Mouse (Mus musculus) G1E (cell line): Measurements from ENCODE around the gene Gpr63. TPM values are rescaled to one million over a fixed set of nuclear protein-coding genes. Genes with fewer than 3 reads are reported as not detected.

Experiments
- ATAC-seq: 2 replicates; pipeline ENCODE4 v1.8.0; 2016; ENCODE audit warnings: mild to moderate bottlenecking; ENCODE audit not compliant: insufficient number of reproducible peaks, poor library complexity, low FRiP score, severe bottlenecking; ENCODE audit errors: extremely low read depth
- DNase-seq: peaks from one replicate; pipeline ENCODE4 v3.0.0; 2012; ENCODE audit warnings: low spot score
- H3K27me3 ChIP-seq: 2 replicates; pipeline ENCODE4 v1.6.1; 2012; ENCODE audit warnings: mild to moderate bottlenecking, low read length, inconsistent platforms; ENCODE audit not compliant: insufficient read depth
- H3K36me3 ChIP-seq: replicated peaks from 2 replicates; pipeline ENCODE3; 2012; ENCODE audit warnings: mild to moderate bottlenecking, inconsistent platforms
- H3K4me1 ChIP-seq: 2 replicates; pipeline ENCODE4 v1.6.1; 2012; ENCODE audit warnings: low read depth, low read length, inconsistent platforms, mixed read lengths; ENCODE audit not compliant: insufficient read depth
- H3K4me3 ChIP-seq: 2 replicates; pipeline ENCODE4 v1.5.1; 2012; ENCODE audit warnings: low read depth, mild to moderate bottlenecking, inconsistent platforms, low read length, moderate library complexity, mixed read lengths
- H3K9me3 ChIP-seq: replicated peaks from 2 replicates; pipeline ENCODE4 v1.6.1; 2012; ENCODE audit warnings: inconsistent platforms
- CTCF ChIP-seq: IDR thresholded peaks from 2 replicates; pipeline ENCODE4 v1.5.1; 2012; ENCODE audit warnings: low read depth, low read length, inconsistent platforms, mixed read lengths
- GATA1 ChIP-seq: IDR thresholded peaks from 2 replicates; pipeline ENCODE4 v1.6.1; 2012; ENCODE audit warnings: borderline replicate concordance, low read length, inconsistent platforms, mixed read lengths
- GATA2 ChIP-seq: IDR thresholded peaks from 2 replicates; pipeline ENCODE4 v1.6.1; 2012; ENCODE audit warnings: low read depth, low read length, inconsistent platforms, borderline replicate concordance
- POLR2AphosphoS5 ChIP-seq: IDR thresholded peaks from 2 replicates; pipeline ENCODE4 v1.6.1; 2012; ENCODE audit warnings: low read depth, low read length, inconsistent platforms; ENCODE audit not compliant: insufficient replicate concordance
- TAL1 ChIP-seq: conservative IDR thresholded peaks from 2 replicates; pipeline ENCODE4 v1.6.1; 2012; ENCODE audit warnings: low read depth, low read length, inconsistent platforms, mixed read lengths
- polyA plus RNA-seq: library from polyadenylated mRNA; stranded (reverse); fragments of >175 nt; gene quantifications from 2 replicates; pipeline ENCODE4 v1.2.3, GENCODE M21; 2012
- total RNA-seq, 2 experiments: library from RNA; stranded (forward) in 1 of 2; stranded (reverse) in 1 of 2; fragments of 200-1000 nt in 1 of 2; fragments of >200 nt in 1 of 2; fragmentation: Nextera tagmentation in 1 of 2; gene quantifications; 2 replicates each; pipeline ENCODE4 v1.2.3; 2014 to 2017

Gene Gpr63
- total and polyA plus RNA-seq, 3 experiments = 0.22 TPM; not detected in 2

GRCm38 (mm10) chr4:25011780-25012179, 45.6 kb downstream of the Gpr63 start:
- H3K9me3 ChIP-seq = no peaks in the 10 kb centered on the region
- TF ChIP-seq TAL1 = no peak
- TF ChIP-seq POLR2AphosphoS5 = no peak
- no peak for DNase-seq
- H3K4me1 ChIP-seq = no peaks in the 10 kb centered on the region
- no peak for ATAC-seq
- H3K27me3 ChIP-seq = no peaks in the 10 kb centered on the region
- no peaks in the 10 kb centered on the region for H3K36me3 ChIP-seq
- H3K4me3 ChIP-seq = no peak overlapping the region

GRCm38 (mm10) chr4:25012726-25013125, 46.5 kb downstream of the Gpr63 start:
- ATAC-seq = no peak
- Histone ChIP-seq H3K9me3 (no peaks in the 10 kb centered on the region), H3K27me3 (no peaks in the 10 kb centered on the region), H3K4me3 (no peak overlapping the region), H3K36me3 (no peaks in the 10 kb centered on the region), H3K4me1 (no peaks in the 10 kb centered on the region)
- no peak for DNase-seq
- TF ChIP-seq TAL1 (no peak), POLR2AphosphoS5 (no peak), CTCF (no peak), GATA1 (no peak), GATA2 (no peak)

- H3K36me3 ChIP-seq = no peaks in the 10 kb centered on the region
- DNase-seq (no peak), ATAC-seq (no peak)
- no peaks in the 10 kb centered on the region for H3K4me1 ChIP-seq
- TF ChIP-seq POLR2AphosphoS5 (no peak), GATA1 (no peak), TAL1 (no peak), CTCF (no peak), GATA2 (no peak)
- no peaks in the 10 kb centered on the region for H3K9me3 ChIP-seq
- no peak overlapping the region for H3K4me3 ChIP-seq
- no peaks in the 10 kb centered on the region for H3K27me3 ChIP-seq
Observed at GRCm38 (mm10) chr4:25015017-25015655, 48.9 kb downstream of the Gpr63 start.

GRCm38 (mm10) chr4:25028252-25028651, 62.0 kb downstream of the Gpr63 start:
- DNase-seq = no peak
- H3K4me3 ChIP-seq = no peak overlapping the region
- H3K36me3 ChIP-seq = no peaks in the 10 kb centered on the region
- H3K9me3 ChIP-seq = no peaks in the 10 kb centered on the region
- H3K4me1 ChIP-seq = no peaks in the 10 kb centered on the region
- H3K27me3 ChIP-seq = 0 out of 2 replicates have a peak, but pooled peaks cover 3% of the 10 kb centered on the region
- ATAC-seq = no peak
- TF ChIP-seq POLR2AphosphoS5 (no peak), GATA1 (no peak), CTCF (no peak), TAL1 (no peak), GATA2 (no peak)

GRCm38 (mm10) chr4:25028752-25029151, 62.5 kb downstream of the Gpr63 start:
- H3K36me3 ChIP-seq = no peaks in the 10 kb centered on the region
- DNase-seq = no peak

GRCm38 (mm10) chr4:25029875-25030274, 63.7 kb downstream of the Gpr63 start:
- H3K4me3 ChIP-seq = no peak overlapping the region
- DNase-seq (no peak), ATAC-seq (no peak)
- 0 out of 2 replicates have a peak, but pooled peaks cover 4% of the 10 kb centered on the region for H3K27me3 ChIP-seq
- H3K4me1 ChIP-seq = no peaks in the 10 kb centered on the region
- no peak for TF ChIP-seq GATA1
- TF ChIP-seq GATA2 = no peak
- no peak for TF ChIP-seq POLR2AphosphoS5
- no peak for TF ChIP-seq TAL1
- TF ChIP-seq CTCF = no peak
- no peaks in the 10 kb centered on the region for H3K9me3 ChIP-seq
- no peaks in the 10 kb centered on the region for H3K36me3 ChIP-seq

More at GRCm38 (mm10) chr4:25028752-25029151, 62.5 kb downstream of the Gpr63 start:
- no peak for ATAC-seq
- TF ChIP-seq POLR2AphosphoS5 (no peak), GATA2 (no peak), CTCF (no peak), TAL1 (no peak), GATA1 (no peak)
- no peaks in the 10 kb centered on the region for H3K4me1 ChIP-seq
- H3K27me3 ChIP-seq = 0 out of 2 replicates have a peak, but pooled peaks cover 4% of the 10 kb centered on the region
- no peaks in the 10 kb centered on the region for H3K9me3 ChIP-seq
- H3K4me3 ChIP-seq = no peak overlapping the region

GRCm38 (mm10) chr4:25035158-25035791, 69.1 kb downstream of the Gpr63 start:
- no peak for ATAC-seq
- H3K9me3 ChIP-seq = no peaks in the 10 kb centered on the region
- TF ChIP-seq GATA2 (no peak), CTCF (no peak), TAL1 (no peak)
- H3K4me3 ChIP-seq = no peak overlapping the region
- H3K36me3 ChIP-seq = no peaks in the 10 kb centered on the region
- no peak for DNase-seq
- 0 out of 2 replicates have a peak, but pooled peaks cover 4% of the 10 kb centered on the region for H3K27me3 ChIP-seq
- H3K4me1 ChIP-seq = no peaks in the 10 kb centered on the region
